Mouse (Mus musculus): ENCODE results near the gene Phyhipl.

- no peak for TF ChIP-seq CTCF (IDR thresholded peaks at IDR 0.05)
- no peak for TF ChIP-seq EP300 (IDR thresholded peaks at IDR 0.05; ENCODE audit: insufficient read depth, low read depth, low read length)
- no peak for TF ChIP-seq POLR2A (IDR thresholded peaks at IDR 0.05; ENCODE audit: insufficient read depth, low read depth, low read length)
Observed at GRCm38 (mm10) chr10:70519640-70520099, 136.1 kb downstream of the Phyhipl start.
